Mouse (Mus musculus) heart, postnatal 0 days (tissue): ENCODE data around the gene Irx2. TPM values are rescaled to one million over a fixed set of nuclear protein-coding genes. Genes with fewer than 3 reads are reported as not detected.

Source experiments
- ATAC-seq: fragments of 200-750 bp; cut with Nextera tagmentation; 2 replicates; pipeline ENCODE4 v1.8.0; 2017; ENCODE audit warnings: low read depth, moderate number of reproducible peaks, moderate library complexity; ENCODE audit not compliant: insufficient read depth
- DNase-seq: peaks from one replicate; pipeline ENCODE4 v3.0.0-alpha.2; 2016; ENCODE audit warnings: low spot score
- H3K27ac ChIP-seq: fragments of 300-500 bp; sonication (generic); 2 replicates; pipeline ENCODE4 v1.5.1; 2014; ENCODE audit warnings: low read depth, mild to moderate bottlenecking
- H3K27me3 ChIP-seq: fragments of 300-500 bp; sonication (generic); 2 replicates; pipeline ENCODE4 v1.6.1; 2014; ENCODE audit warnings: low read length, mixed read lengths; ENCODE audit not compliant: control insufficient read depth, insufficient read depth
- H3K36me3 ChIP-seq: fragments of 300-500 bp; sonication (generic); replicated peaks from 2 replicates; pipeline ENCODE4 v1.6.1; 2014; ENCODE audit warnings: low read length, mixed read lengths; ENCODE audit not compliant: control insufficient read depth, insufficient read depth
- H3K4me1 ChIP-seq: fragments of 300-500 bp; sonication (generic); 2 replicates; pipeline ENCODE4 v1.6.1; 2014; ENCODE audit warnings: antibody characterized with exemption; ENCODE audit not compliant: control insufficient read depth, insufficient read depth
- H3K4me2 ChIP-seq: fragments of 300-500 bp; sonication (generic); 2 replicates; pipeline ENCODE4 v1.6.1; 2014; ENCODE audit warnings: low read depth, mild to moderate bottlenecking, low read length, moderate library complexity
- H3K4me3 ChIP-seq: fragments of 300-500 bp; sonication (generic); 2 replicates; pipeline ENCODE4 v1.5.1; 2014; ENCODE audit warnings: low read depth, low read length
- H3K9ac ChIP-seq: fragments of 300-500 bp; sonication (generic); replicated peaks from 2 replicates; pipeline ENCODE4 v1.6.1; 2014; ENCODE audit warnings: low read depth, low read length, mixed read lengths
- H3K9me3 ChIP-seq: fragments of 300-500 bp; sonication (generic); replicated peaks from 2 replicates; pipeline ENCODE4 v1.6.1; 2016; ENCODE audit warnings: low read length; ENCODE audit not compliant: control insufficient read depth
- CTCF ChIP-seq: IDR thresholded peaks from 2 replicates; pipeline ENCODE4 v1.5.1; 2016; ENCODE audit warnings: antibody characterized with exemption, control low read depth, low read depth
- EP300 ChIP-seq: IDR thresholded peaks from 2 replicates; pipeline ENCODE4 v1.6.1; 2016; ENCODE audit warnings: antibody characterized with exemption, low read depth
- WGBS: fragments of 180-500 bp; shearing (Covaris S2); extraction: QIAGEN DNeasy Blood & Tissue Kit; methylation state at CpG from one replicate; pipeline ENCODE4 v1.1.7; 2014; 5-methylcytosine and 5-hydroxymethylcytosine counted together
- polyA plus RNA-seq: library from polyadenylated mRNA; unstranded; fragments of >200 nt; fragmentation: Nextera tagmentation; extraction: Ambion mirVana; gene quantifications from 2 replicates; pipeline ENCODE4 v1.2.1, GENCODE M21; 2015
- total RNA-seq: library from RNA; depleted of rRNA; stranded (reverse); fragments of >200 nt; gene quantifications from 2 replicates; pipeline ENCODE4 v1.2.3, GENCODE M21; 2014; ENCODE audit warnings: low replicate concordance

The Irx2 gene
- total and polyA plus RNA-seq, 2 experiments from 2014 or later: 6.7 to 18.7 TPM

DNA sequence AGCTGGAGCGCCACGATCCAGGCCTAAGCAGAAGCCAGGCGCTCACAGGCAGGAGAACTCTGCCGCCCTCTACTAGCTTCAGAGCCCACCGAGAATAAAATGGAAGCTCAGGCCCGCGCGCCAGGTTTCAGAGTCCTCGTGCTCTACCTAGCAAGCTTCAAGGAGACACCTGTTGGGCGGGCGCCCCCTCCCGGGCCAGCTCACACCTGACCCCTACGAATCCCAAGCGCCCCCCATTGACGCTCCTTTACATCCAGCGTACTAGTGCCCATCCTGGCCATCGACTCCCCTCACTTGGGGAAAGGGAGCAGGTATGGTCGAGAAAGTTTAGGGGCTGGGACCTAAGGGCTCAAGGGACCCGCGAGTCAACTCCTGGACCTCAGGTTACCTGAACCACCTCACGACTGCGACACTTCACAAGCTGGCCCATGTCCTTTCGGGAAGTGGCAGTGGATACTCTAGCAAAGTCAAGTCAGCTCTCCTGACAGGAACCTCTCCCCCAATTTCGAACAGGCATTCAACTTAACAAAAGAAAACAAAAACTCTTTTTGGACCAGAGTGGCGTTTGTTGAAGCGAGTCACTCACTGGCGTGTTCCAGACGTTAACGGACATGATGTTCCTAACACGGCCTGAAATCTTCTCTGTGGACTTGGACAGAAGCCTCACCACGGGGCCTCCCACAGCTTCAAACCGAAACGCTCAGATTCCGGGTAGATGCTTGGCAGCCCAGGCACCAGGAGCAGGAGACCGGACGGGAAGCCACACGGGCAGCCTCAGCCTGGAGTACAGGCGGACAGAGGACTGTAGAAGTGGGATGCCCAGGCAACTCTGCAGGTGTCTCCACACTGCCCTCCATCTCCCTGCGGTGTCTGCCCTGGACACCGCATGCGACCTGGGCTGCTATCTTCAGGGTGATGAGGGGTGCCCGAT, 964 bp upstream of the Irx2 start:
- peak overlapping the region; percentile 54 for H3K27ac ChIP-seq
- ATAC-seq: no peak

DNA sequence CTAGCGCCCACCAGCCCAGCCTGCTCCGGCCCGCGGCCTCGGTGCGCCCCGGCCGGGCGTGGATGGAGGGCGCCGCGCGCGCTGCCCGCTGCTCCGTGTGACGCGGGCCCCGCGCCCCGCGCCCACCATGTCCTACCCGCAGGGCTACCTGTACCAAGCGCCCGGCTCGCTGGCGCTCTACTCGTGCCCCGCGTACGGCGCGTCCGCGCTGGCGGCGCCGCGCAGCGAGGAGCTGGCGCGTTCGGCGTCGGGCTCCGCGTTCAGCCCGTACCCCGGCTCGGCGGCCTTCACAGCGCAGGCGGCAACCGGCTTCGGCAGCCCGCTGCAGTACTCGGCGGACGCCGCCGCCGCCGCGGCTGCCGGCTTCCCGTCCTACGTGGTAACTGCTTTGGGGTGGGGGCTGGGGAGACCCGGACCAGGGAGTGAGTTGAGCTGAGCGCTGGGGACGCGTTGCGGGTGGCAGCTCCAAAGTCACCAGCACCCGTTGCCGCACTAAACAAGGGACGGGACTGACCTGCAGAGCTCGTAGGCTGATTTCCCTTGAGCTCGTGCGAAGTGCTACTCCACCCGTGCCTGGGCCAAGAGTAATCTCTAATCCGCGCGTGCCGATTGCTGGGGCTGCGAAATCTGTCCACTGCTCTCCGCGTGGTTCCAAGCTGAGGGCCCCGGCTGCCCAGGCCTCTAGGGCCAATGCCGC, 463 bp downstream of the Irx2 start:
- TF ChIP-seq EP300: no peak
- no peak for TF ChIP-seq CTCF
- Histone ChIP-seq H3K4me2 (peak overlapping the region; percentile 69), H3K27ac (peak overlapping the region; percentile 71), H3K9me3 (no peaks in the 10 kb centered on the region), H3K36me3 (no peaks in the 10 kb centered on the region), H3K4me1 (peaks cover 7% of the 10 kb centered on the region), H3K4me3 (peak overlapping the region; percentile 51), H3K27me3 (peaks cover 98% of the 10 kb centered on the region), H3K9ac (peak overlapping the region; percentile 54)
- WGBS: 2% methylated on average over 80 of the region's 88 CpGs
- DNase-seq: no peak
- peak; percentile 25 for ATAC-seq

More for the DNA sequence above, 964 bp upstream of the Irx2 start:
- H3K9me3 ChIP-seq: no peaks in the 10 kb centered on the region
- WGBS: under 1% methylated on average over 42 of the region's 42 CpGs
- peak overlapping the region; percentile 69 for H3K4me2 ChIP-seq
- H3K4me1 ChIP-seq: peaks cover 7% of the 10 kb centered on the region
- no peak for DNase-seq
- H3K27me3 ChIP-seq: peaks cover 100% of the 10 kb centered on the region
- H3K9ac ChIP-seq: no peak overlapping the region; the same call in 1 of the 2 replicates
- H3K4me3 ChIP-seq: peak overlapping the region; percentile 51
- H3K36me3 ChIP-seq: no peaks in the 10 kb centered on the region
- no peak for TF ChIP-seq EP300
- no peak for TF ChIP-seq CTCF

DNA sequence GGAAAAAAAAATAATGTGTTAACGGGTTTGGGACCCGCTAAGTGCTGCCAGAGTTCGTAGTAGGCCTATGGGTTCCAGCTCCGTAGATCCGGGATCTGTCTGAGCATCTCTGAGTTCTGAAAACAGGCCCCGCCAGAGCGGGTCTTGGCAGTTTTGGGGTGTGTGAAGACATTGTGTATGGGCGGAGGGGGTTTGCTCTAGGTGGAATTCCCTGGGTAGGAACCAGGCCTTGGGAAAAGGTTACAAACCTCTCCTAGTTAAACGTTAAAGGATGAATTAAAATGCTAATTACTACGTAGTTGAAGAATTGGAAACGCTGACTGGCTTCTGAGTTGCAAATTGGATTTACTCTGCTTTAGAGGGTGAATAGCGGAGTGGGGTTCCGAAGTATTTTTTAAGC, 1.2 kb downstream of the Irx2 start:
- peak overlapping the region; percentile 51 for H3K4me3 ChIP-seq
- DNase-seq (no peak), ATAC-seq (no peak)
- no peaks in the 10 kb centered on the region for H3K36me3 ChIP-seq
- TF ChIP-seq EP300 (no peak), CTCF (no peak)
- no peaks in the 10 kb centered on the region for H3K9me3 ChIP-seq
- H3K4me1 ChIP-seq: peaks cover 3% of the 10 kb centered on the region; the same call in 1 of the 2 replicates
- 7% methylated on average over 13 of the region's 13 CpGs for WGBS
- peak overlapping the region; percentile 42; the same call in 1 of the 2 replicates for H3K9ac ChIP-seq
- H3K27me3 ChIP-seq: peaks cover 98% of the 10 kb centered on the region
- H3K27ac ChIP-seq: no peak overlapping the region
- peak overlapping the region; percentile 69 for H3K4me2 ChIP-seq

DNA sequence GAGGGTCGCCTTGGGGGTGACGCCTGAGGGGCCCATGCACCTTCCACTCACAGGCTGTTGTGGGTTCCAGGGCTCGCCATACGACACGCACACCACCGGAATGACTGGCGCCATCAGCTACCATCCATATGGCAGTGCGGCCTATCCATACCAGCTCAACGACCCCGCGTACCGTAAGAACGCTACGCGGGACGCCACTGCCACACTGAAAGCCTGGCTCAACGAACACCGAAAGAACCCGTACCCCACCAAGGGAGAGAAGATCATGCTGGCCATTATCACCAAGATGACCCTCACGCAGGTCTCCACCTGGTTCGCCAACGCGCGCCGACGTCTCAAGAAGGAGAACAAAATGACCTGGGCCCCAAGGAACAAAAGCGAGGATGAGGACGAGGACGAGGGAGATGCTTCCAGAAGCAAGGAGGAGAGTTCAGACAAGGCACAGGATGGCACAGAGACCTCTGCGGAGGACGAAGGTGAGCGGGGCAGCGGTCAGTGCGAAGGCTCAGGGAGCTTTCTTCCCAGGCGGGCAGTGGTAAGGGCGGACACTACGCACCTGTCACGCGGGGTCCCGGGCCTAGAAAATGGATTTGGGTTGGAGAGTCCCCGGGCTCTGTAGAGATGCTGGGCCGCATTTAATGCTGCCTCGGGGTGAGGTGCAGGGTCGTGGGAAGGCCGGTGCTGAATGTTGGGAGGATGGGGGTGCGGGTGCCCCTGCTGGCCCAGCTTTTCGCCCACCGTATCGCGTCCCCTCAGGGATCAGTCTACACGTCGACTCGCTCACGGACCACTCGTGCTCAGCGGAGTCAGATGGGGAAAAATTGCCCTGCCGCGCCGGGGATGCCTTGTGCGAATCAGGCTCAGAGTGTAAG, 2.1 kb downstream of the Irx2 start:
- Histone ChIP-seq H3K9ac (peak overlapping the region; percentile 46), H3K27ac (no peak overlapping the region), H3K9me3 (no peaks in the 10 kb centered on the region), H3K4me3 (peak overlapping the region; percentile 51), H3K27me3 (peaks cover 98% of the 10 kb centered on the region), H3K36me3 (no peaks in the 10 kb centered on the region), H3K4me2 (peak overlapping the region; percentile 69), H3K4me1 (peaks cover 3% of the 10 kb centered on the region; the same call in 1 of the 2 replicates)
- WGBS: 8% methylated on average over 60 of the region's 60 CpGs
- ATAC-seq (no peak), DNase-seq (no peak)
- TF ChIP-seq CTCF (no peak), EP300 (no peak)
